Comparison of ENCODE assay signal across 18 mouse cellular contexts in genomic region chr6:73253584-73253983, GRCm38 (mm10). TPM values are rescaled to one million over a fixed set of nuclear protein-coding genes. Genes with fewer than 3 reads are reported as not detected.
"Had no signal": no experiment of that assay in that cellular context is flagged by ENCODE, and none has a peak within 500 bp of the region (broad histone marks: within the 10 kb centered on the region; RNA-seq: fewer than 3 reads in every experiment).

No protein-coding gene starts in this region.

- H3K27me3 ChIP-seq: limb, embryonic 13.5 days; midbrain, embryonic 12.5 days; neural tube, embryonic 13.5 days had no signal

- ATAC-seq: lung, postnatal 0 days; midbrain, embryonic 16.5 days had no signal

- H3K4me2 ChIP-seq: limb, embryonic 13.5 days; lung, embryonic 14.5 days; midbrain, embryonic 12.5 days; neural tube, embryonic 13.5 days had no signal

- H3K4me3 ChIP-seq: layer of hippocampus, adult 2 months; limb, embryonic 10.5 days; limb, embryonic 13.5 days; midbrain, embryonic 12.5 days; myocyte; neural tube, embryonic 13.5 days had no signal

- H3K27ac ChIP-seq: limb, embryonic 10.5 days; limb, embryonic 13.5 days; liver, embryonic 14.5 days; macrophage; midbrain, embryonic 12.5 days; neural tube, embryonic 13.5 days; stomach, postnatal 0 days had no signal

- DNase-seq: layer of hippocampus, adult 9-11 months; retina, postnatal 1 day; right cerebral cortex, postnatal 25 days; thymus, adult 2 months; thymus, postnatal 14 days; thymus, postnatal 4 days had no signal

- H3K9me3 ChIP-seq: limb, embryonic 10.5 days; limb, embryonic 13.5 days; midbrain, embryonic 12.5 days; neural tube, embryonic 13.5 days had no signal

- H3K9ac ChIP-seq: limb, embryonic 13.5 days; liver, embryonic 14.5 days; lung, embryonic 14.5 days; midbrain, embryonic 12.5 days; neural tube, embryonic 13.5 days had no signal

RNA-seq across cellular contexts. Expression of gene Dnah6, which starts 32.1 kb away (rescaled TPM):
- polyA plus RNA-seq: macrophage had no signal
